Mouse (Mus musculus) neural tube, postnatal 0 days (tissue): ENCODE results near the gene Rbm38. TPM values are rescaled to one million over a fixed set of nuclear protein-coding genes. Genes with fewer than 3 reads are reported as not detected.

Source experiments
- polyA plus RNA-seq: library from polyadenylated mRNA; unstranded; fragments of >200 nt; fragmentation: Nextera tagmentation; extraction: Ambion mirVana; gene quantifications from 2 replicates; pipeline ENCODE4 v1.2.1, GENCODE M21; 2015

The Rbm38 gene
- polyA plus RNA-seq = 6.6 and 8.1 TPM in 2 replicates

GRCm38 (mm10) chr2:173020430-173020829, at the start of gene Rbm38:
Gene Rbm38, plus strand, starts transcription at chr2:173020498.

GRCm38 (mm10) chr2:172977409-172978130, 42.7 kb upstream of the Rbm38 start, which contains the start of gene Spo11:
Gene Spo11, plus strand, starts transcription at chr2:172977700.

GRCm38 (mm10) chr2:172999630-173000284, 20.5 kb upstream of the Rbm38 start, which contains the start of gene Rae1:
Gene Rae1, plus strand, starts transcription at chr2:173000117.

Other genes with a start within 250 kb of the Rbm38 start
- 16.7 and 17.1 TPM in 2 replicates for gene Bmp7, start 80.2 kb upstream of the Rbm38 start, polyA plus RNA-seq
- gene Spo11, start 42.8 kb upstream of the Rbm38 start, polyA plus RNA-seq = 0.54 and 0.65 TPM in 2 replicates
- 106 and 112 TPM in 2 replicates for gene Rae1, start 20.4 kb upstream of the Rbm38 start, polyA plus RNA-seq
- gene Ctcfl, start 99.0 kb downstream of the Rbm38 start, polyA plus RNA-seq = 0.09 and 0.12 TPM in 2 replicates
- 0.25 and 0.73 TPM in 2 replicates for gene Pck1, start 132.6 kb downstream of the Rbm38 start, polyA plus RNA-seq
- gene Zbp1, start 198.4 kb downstream of the Rbm38 start, polyA plus RNA-seq = 1.2 and 1.4 TPM in 2 replicates